Mouse (Mus musculus) splenic B cell, adult 2 months (primary cell): Measurements from ENCODE around the gene Sept9.
A peak's percentile ranks its signal among the peaks of the same experiment; 100 is the strongest.

Experiments used
- DNase-seq: peaks from one replicate; pipeline ENCODE4 v3.0.0-alpha.2; 2011; ENCODE audit warnings: low read depth, low spot score
- H3K27me3 ChIP-seq: 2 replicates; pipeline ENCODE4 v1.6.1; 2012; ENCODE audit warnings: mild to moderate bottlenecking, low read length, moderate library complexity, mixed read lengths; ENCODE audit not compliant: control insufficient read depth, poor library complexity, insufficient read depth, severe bottlenecking
- H3K36me3 ChIP-seq: 2 replicates; pipeline ENCODE4 v1.6.1; 2012; ENCODE audit warnings: mild to moderate bottlenecking, low read length, moderate library complexity, mixed read lengths; ENCODE audit not compliant: control insufficient read depth, poor library complexity, insufficient read depth, severe bottlenecking

Sept9 gene

DNA sequence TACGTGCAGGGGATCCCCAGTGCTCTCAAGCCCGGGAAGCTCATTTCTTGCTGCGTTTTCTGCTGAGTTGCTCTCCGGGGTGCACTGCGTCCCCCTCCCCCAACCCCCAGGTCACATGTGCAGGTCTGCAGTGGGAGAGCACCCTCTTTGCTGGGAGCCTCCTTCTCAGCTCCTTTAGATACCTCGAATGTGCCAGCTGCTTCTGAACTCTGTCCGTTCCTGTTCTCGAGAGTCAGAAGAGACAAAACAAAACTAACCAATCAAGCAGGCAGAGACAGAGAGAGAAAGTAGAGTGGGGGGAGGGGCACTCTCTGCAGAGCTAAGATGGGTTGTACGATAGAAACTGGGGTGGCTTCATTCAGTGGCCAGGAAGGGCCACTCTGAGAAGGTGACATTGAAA lies 195.8 kb downstream of the Sept9 start:
- DNase-seq, result no peak
- H3K27me3 ChIP-seq, result no peaks in the 10 kb centered on the region
- no peaks in the 10 kb centered on the region for H3K36me3 ChIP-seq

DNA sequence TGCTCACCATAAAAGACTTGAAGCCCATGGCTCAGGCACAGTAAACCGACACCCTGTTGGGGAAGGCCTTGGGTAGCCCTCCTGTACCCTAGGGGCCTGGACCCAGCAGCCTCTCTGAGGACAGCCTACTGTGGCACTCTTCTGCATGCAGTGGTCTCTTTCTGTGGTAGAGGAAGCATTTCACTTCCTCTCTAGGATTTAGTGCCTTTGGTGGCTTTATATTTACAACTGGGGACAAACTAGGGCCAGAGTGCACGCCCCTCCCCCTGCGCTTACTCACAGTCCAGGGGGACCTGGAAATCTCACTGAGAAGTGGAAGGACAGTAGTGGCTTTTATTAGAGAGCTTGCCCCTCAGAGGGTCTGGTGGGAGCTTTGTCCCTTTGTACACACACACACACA lies 197.5 kb downstream of the Sept9 start:
- no peak for DNase-seq
- no peaks in the 10 kb centered on the region for H3K27me3 ChIP-seq
- no peaks in the 10 kb centered on the region for H3K36me3 ChIP-seq

DNA sequence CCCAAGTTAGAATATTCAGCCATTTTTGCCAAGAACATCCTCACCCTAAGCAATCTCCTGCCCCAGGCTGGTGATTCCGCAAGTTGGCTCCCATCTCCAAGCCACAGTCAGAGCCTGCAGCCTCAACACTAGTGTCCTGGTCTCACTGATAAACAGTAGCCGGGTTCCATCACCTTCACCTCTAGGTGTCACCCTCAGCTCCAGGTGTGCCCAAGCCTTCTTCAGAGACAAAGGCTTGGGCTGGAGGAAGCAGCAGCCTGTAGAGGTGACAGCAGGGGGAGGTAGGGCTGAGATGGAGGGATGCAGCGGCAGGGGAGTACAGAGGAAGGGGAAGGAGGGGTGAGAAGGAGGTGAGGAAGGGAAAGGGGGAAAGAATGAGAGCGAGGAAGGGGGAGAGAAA lies 198.3 kb downstream of the Sept9 start:
- H3K27me3 ChIP-seq, result no peaks in the 10 kb centered on the region
- H3K36me3 ChIP-seq, result no peaks in the 10 kb centered on the region
- DNase-seq, result peak; percentile 56

DNA sequence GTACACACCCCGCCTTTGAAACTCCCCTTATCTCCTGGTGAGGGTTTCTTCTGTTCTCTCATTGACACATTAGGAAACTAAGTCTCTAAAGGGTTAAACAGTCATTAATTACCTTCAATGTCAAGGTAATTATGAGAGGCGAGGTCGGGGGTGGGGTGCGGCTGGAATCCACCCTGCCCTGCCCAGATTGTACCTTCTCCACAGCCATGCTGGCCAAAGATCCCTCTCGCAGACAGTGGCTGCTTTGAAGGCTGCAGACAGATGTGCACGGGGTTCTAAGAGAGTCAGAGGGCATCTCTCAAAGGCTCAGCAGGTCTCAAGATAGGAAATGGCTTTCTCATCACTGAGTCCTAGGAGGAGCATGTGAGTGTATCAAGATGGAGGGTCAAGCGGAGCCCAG lies 198.7 kb downstream of the Sept9 start:
- no peak for DNase-seq

DNA sequence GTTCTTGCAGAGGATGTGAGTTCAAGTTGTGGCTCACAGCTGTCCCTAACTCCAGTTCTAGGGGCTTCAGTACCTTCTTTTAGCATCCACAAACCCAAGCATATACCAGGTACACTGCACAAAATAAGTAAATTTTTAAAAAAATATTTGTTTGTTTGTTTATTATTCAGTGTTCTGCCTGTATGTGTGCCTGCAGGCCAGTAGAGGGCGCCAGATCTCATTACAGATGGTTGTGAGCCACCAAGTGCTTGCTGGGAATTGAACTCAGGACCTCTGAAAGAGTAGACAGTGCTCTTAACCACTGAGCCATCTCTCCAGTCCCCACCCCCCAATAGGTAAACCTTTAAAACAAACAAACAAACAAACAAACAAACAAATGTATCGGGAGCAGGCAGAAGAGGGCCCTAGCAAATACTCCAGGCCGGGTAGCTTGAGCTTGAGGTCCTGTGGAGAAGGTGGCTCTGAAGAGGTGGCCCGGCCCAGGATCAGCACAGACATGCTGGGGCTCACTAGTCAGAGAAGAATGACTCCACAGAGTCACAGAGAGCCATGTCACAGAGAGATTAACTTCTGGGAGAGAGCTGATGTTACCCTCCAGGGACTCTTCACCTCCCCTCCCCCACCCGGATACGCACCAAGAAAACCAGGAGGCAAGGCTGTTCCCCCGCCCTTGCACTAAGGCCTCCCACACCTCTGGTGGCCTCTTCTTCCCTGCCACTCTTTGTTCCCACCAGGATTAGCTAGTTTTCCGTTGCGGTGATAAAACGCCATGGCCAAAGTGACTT lies 202.3 kb downstream of the Sept9 start:
- H3K27me3 ChIP-seq, result no peaks in the 10 kb centered on the region
- no peaks in the 10 kb centered on the region for H3K36me3 ChIP-seq
- DNase-seq, result no peak

More for the DNA sequence above, 198.7 kb downstream of the Sept9 start:
- Histone ChIP-seq H3K27me3 (no peaks in the 10 kb centered on the region), H3K36me3 (no peaks in the 10 kb centered on the region)

DNA sequence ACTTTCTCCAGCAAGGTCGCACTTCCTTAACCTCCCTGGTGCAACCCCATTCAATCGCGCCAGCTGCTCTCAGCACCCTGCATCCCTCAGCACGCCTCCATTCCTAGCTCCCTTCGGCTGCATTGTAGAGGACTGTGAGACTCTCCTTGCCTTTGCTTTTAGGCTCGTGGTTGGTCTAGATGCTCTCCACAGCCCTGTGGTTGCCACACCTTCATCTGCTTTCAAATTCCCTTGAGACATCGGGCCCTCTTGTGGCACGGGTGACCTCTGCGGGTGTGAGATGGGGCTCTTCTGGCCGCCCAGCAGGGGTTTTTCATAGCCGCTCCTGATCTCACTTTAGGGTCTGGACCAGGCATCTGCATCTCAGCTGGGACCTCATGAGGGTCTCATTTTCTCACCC lies 203.1 kb downstream of the Sept9 start:
- no peaks in the 10 kb centered on the region for H3K27me3 ChIP-seq
- DNase-seq, result peak; percentile 20
- H3K36me3 ChIP-seq, result no peaks in the 10 kb centered on the region

DNA sequence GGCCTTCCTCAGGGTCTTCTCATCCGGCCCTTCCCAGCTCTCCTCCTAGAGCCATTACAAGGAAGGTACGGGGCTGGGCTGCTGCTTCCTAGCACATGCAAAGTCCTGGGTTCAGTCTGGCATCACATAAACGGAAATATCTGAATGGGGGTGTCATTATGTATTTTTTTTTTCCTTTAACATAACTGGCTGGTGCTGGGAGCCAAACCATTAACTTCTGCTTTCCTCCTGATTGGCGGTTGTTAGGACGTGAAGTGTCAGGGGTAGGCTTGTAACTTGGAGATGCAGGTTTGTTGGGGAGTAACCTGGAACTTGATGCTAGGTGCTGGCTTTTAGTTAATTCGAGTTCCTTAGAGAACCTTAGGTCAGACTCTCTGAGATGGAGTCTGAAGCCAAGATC lies 203.6 kb downstream of the Sept9 start:
- DNase-seq, result no peak
- Histone ChIP-seq H3K36me3 (no peaks in the 10 kb centered on the region), H3K27me3 (no peaks in the 10 kb centered on the region)

DNA sequence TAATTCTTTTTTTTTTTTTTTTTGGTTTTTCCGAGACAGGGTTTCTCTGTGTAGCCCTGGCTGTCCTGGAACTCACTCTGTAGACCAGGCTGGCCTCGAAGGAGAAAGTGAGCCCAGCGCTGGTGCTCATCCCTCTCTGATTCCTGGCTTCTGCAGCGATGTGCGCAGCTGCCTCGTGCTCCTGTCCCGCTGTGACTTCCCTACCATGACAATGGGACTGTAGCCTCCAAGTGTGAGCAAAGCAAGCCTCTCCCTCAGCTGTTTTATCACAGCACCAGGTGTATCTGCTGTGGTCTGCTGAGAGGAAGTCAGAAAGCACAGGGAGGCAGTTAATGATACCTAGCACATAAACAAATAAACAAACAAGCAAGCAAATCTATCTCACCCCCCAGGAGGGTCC lies 204.3 kb downstream of the Sept9 start:
- no peak for DNase-seq
- H3K27me3 ChIP-seq, result no peaks in the 10 kb centered on the region
- H3K36me3 ChIP-seq, result no peaks in the 10 kb centered on the region

DNA sequence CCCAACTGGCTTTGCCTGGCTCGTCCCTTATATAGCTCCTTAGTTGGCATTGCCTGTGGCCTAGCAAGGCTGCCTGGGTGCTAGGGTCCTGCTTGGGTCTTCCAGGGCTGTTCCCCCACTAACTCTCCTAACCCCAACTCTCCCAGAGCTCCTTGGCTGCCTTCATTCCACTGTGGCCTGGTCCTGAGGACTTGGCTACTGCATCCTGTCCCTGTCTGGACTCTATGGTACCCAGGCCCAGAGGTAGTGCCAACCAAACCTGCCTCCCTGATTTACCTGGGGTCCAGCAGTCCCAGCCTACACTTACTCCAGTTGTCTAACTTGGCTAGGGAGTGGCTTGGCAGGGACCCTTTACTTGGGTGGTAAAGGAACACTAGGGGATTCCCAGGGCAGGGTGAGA lies 207.2 kb downstream of the Sept9 start:
- DNase-seq, result no peak
- Histone ChIP-seq H3K27me3 (no peaks in the 10 kb centered on the region), H3K36me3 (no peaks in the 10 kb centered on the region)

DNA sequence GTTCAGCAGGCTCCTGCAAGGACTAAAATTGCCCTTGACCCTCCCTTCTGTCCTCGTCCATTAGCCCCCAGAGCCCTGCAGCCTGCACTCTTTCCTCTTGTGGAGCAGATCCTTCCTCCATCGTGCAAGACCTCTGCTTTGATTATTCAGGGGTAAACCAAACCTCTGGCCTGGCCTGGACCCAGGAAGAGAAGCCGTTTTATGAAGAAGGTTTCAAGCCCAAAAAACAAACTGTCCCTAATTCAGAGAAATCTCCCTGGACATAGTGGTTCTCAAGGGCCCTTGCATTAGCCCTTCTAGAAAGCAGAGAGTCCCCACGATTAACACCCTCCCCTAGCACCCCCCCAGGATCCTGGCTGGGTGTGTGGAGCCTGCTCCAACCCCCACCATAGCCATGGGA lies 207.7 kb downstream of the Sept9 start:
- H3K27me3 ChIP-seq, result no peaks in the 10 kb centered on the region
- DNase-seq, result no peak

DNA sequence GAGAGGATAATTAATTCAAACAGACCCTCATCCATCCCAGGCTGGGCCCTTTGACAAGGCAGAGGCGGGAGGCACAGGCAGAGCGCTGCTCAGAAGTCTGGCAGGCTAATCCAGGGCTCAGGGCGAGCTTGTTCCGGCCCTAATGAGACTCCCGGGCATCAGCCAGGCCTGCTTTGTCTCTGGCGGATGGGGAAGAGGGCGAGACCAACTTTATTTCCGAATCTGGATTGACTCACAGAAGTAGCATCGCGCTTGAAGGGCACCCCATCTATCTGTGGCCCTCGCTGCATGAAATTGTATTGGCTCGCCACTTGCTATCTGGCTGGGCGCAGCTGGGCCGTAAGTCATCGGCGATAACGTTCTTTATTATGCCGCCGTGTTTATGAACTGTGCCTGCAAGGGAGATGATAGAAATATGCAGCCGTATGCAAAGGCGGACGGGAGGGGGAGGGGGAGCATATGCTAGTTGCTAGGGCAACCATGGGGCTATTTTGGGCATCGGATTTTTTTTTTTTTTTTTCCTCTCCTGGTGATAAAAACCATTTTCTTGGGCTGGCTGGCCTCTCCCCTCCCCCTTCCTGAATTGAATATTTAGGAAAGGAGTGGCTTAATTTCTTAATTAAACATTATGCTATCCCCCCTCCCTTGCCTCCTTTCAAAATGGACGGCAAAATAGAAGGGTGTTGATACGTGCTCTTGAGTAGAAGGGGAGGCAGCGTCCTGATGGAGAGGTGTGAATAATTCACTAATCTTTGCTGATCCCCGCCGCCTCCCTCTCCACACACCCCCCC lies 208.4 kb downstream of the Sept9 start:
- peak; percentile 41 for DNase-seq
- H3K27me3 ChIP-seq, result no peaks in the 10 kb centered on the region
- no peaks in the 10 kb centered on the region for H3K36me3 ChIP-seq

More for the DNA sequence above, 207.7 kb downstream of the Sept9 start:
- no peaks in the 10 kb centered on the region for H3K36me3 ChIP-seq

DNA sequence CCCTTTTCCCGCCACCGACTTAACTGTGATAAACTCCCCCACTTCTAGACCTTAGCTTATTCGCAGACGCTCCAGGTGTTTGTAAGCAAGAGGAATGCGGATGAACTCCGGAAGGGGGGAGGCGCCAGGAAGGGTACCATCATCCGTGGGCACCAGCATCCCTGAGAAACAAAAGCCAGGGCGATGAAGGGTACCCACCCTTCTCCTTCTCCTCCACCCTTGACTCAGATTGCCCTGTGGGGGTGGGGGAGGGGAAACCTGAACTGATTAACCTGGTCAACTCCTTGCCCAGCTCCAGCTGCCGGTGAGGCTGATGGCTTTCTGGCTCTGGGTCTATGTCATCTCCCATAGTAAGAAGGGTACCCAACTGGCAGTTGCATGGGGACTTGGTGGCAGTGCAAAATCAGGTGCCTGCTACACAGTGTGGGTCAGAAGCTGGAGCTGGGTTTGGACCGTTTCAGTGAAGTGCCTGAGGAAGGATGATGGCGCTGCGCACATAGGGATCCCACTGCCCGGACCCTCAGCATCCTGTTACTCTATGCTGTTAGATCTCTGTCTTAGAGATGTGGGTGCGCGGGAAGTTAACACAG lies 209.1 kb downstream of the Sept9 start:
- no peaks in the 10 kb centered on the region for H3K36me3 ChIP-seq
- DNase-seq, result no peak
- no peaks in the 10 kb centered on the region for H3K27me3 ChIP-seq

DNA sequence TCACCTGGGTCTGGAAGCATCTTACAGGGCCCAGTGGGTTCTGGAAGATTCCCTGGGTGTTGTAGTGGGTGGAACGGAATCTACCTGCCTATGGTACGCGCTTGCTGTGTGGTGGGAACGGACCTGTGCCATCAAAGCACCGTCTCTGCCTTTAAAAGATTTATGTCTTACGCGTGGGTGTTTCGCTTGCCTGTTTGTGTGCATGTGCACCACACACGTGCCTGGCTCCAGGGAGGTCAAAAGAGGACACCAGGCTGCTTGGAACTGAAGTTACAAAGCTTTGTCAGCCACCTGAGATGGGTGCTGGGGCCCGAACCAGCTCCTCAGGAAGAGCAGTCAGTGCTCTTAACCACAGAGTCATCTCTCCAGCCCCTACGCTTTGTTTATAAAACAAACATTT lies 209.9 kb downstream of the Sept9 start:
- DNase-seq, result no peak
- Histone ChIP-seq H3K36me3 (no peaks in the 10 kb centered on the region), H3K27me3 (no peaks in the 10 kb centered on the region)

DNA sequence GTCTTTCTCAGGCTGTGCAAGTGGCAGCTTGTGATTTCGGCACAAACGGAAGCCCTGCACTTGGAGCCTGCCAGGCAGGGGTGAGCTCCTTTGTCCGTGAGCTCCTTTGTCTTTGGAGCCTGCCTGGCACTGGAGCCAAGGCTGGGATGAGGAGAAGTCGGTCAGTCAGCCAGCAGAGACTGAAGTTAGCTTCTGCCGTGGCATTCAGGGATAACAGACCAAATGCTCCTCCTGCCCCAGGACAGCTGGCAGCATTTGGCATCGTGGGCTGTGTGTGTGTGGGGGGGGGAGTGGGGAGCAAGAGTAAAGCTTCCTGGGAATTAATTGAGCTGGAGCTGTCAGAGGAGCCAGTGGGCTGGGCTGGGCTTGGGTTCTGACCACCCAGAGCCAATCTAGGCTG lies 210.6 kb downstream of the Sept9 start:
- DNase-seq, result no peak
- Histone ChIP-seq H3K36me3 (no peaks in the 10 kb centered on the region), H3K27me3 (no peaks in the 10 kb centered on the region)

DNA sequence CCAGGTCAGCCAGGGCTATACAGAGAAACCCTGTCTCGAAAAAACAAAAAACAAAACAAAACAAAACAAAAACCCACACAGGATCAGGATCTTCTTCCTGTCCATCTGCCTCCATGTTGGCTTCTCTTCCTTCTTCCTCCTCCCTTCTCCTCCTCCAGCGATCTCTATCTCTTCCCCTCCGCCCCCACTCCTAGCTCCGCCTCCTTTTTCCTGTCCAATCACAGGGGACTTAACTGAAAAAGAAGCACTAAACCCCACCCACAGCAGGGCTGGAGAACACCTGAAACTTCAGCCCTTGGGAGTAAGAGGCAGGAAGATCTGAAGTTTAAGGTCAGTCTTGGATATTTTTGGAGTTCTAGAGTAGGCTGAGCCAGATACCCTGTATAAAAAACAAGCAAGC lies 212.2 kb downstream of the Sept9 start:
- Histone ChIP-seq H3K27me3 (no peaks in the 10 kb centered on the region), H3K36me3 (no peaks in the 10 kb centered on the region)
- DNase-seq, result no peak
